Mouse (Mus musculus) hindbrain, embryonic 14.5 days (tissue): ENCODE data around the gene Lpp. TPM values are rescaled to one million over a fixed set of nuclear protein-coding genes. Genes with fewer than 3 reads are reported as not detected.

ENCODE experiments used
- ATAC-seq: fragments of 200-750 bp; cut with Nextera tagmentation; 2 replicates; pipeline ENCODE4 v1.8.0; 2017; ENCODE audit warnings: moderate number of reproducible peaks, mild to moderate bottlenecking, moderate TSS enrichment, moderate library complexity; ENCODE audit not compliant: low FRiP score
- DNase-seq: peaks from one replicate; pipeline ENCODE4 v3.0.0-alpha.2; 2015; ENCODE audit warnings: low spot score
- H3K27ac ChIP-seq: fragments of 300-500 bp; sonication (generic); 2 replicates; pipeline ENCODE4 v1.5.1; 2014; ENCODE audit warnings: mild to moderate bottlenecking, moderate library complexity
- H3K27me3 ChIP-seq: fragments of 300-500 bp; sonication (generic); 2 replicates; pipeline ENCODE4 v1.6.1; 2014; ENCODE audit warnings: mild to moderate bottlenecking, low read length, mixed read lengths; ENCODE audit not compliant: control insufficient read depth, insufficient read depth
- H3K36me3 ChIP-seq: fragments of 300-500 bp; sonication (generic); replicated peaks from 2 replicates; pipeline ENCODE4 v1.6.1; 2014; ENCODE audit not compliant: control insufficient read depth, insufficient read depth
- H3K4me1 ChIP-seq: fragments of 300-500 bp; sonication (generic); replicated peaks from 2 replicates; pipeline ENCODE4 v1.6.1; 2014; ENCODE audit warnings: antibody characterized with exemption, low read length, mixed read lengths; ENCODE audit not compliant: control insufficient read depth, insufficient read depth
- H3K4me2 ChIP-seq: fragments of 300-500 bp; sonication (generic); replicated peaks from 2 replicates; pipeline ENCODE4 v1.6.1; 2014; ENCODE audit warnings: mild to moderate bottlenecking, moderate library complexity
- H3K4me3 ChIP-seq: fragments of 300-500 bp; sonication (generic); replicated peaks from 2 replicates; pipeline ENCODE4 v1.5.1; 2014; ENCODE audit warnings: mild to moderate bottlenecking, low read length
- H3K9ac ChIP-seq: fragments of 300-500 bp; sonication (generic); 2 replicates; pipeline ENCODE4 v1.6.1; 2014
- H3K9me3 ChIP-seq: fragments of 300-500 bp; sonication (generic); 2 replicates; pipeline ENCODE4 v1.6.1; 2016; ENCODE audit warnings: low read length; ENCODE audit not compliant: control insufficient read depth
- WGBS: fragments of 180-500 bp; shearing (Covaris S2); extraction: QIAGEN DNeasy Blood & Tissue Kit; methylation state at CpG from one replicate; pipeline ENCODE4 v1.1.7; 2014; 5-methylcytosine and 5-hydroxymethylcytosine counted together
- polyA plus RNA-seq: library from polyadenylated mRNA; unstranded; fragments of >200 nt; fragmentation: Nextera tagmentation; extraction: Ambion mirVana; gene quantifications from 2 replicates; pipeline ENCODE4 v1.2.1, GENCODE M21; 2014

Lpp gene
- polyA plus RNA-seq, 1 experiment from 2014 or later, result 13.0 TPM

- H3K27ac ChIP-seq, result no peak overlapping the region
- no peak overlapping the region for H3K9ac ChIP-seq
- no peaks in the 10 kb centered on the region for H3K9me3 ChIP-seq
- 90% methylated on average over 1 of the region's 1 CpGs for WGBS
- no peaks in the 10 kb centered on the region for H3K27me3 ChIP-seq
- H3K4me1 ChIP-seq, result 0 out of 2 replicates have a peak, but pooled peaks cover 7% of the 10 kb centered on the region
- no peak for ATAC-seq
- H3K36me3 ChIP-seq, result no peaks in the 10 kb centered on the region
- no peak for DNase-seq
- no peak overlapping the region for H3K4me2 ChIP-seq
- H3K4me3 ChIP-seq, result no peak overlapping the region
These were observed 553.0 kb downstream of the Lpp start for GRCm38 (mm10) chr16:24946356-24946755.

- 100% methylated on average over 1 of the region's 1 CpGs for WGBS
- no peaks in the 10 kb centered on the region for H3K27me3 ChIP-seq
- H3K4me2 ChIP-seq, result no peak overlapping the region
- H3K9me3 ChIP-seq, result no peaks in the 10 kb centered on the region
- H3K4me3 ChIP-seq, result no peak overlapping the region
- H3K9ac ChIP-seq, result no peak overlapping the region
- H3K4me1 ChIP-seq, result 0 out of 2 replicates have a peak, but pooled peaks cover 4% of the 10 kb centered on the region
- no peak overlapping the region for H3K27ac ChIP-seq
- no peak for DNase-seq
- H3K36me3 ChIP-seq, result no peaks in the 10 kb centered on the region
- ATAC-seq, result no peak
These were observed 554.2 kb downstream of the Lpp start for GRCm38 (mm10) chr16:24947485-24947884.

GRCm38 (mm10) chr16:24948091-24948690 lies 554.9 kb downstream of the Lpp start:
- 0 out of 2 replicates have a peak, but pooled peaks cover 4% of the 10 kb centered on the region for H3K4me1 ChIP-seq
- WGBS, result 74% methylated on average over 3 of the region's 3 CpGs
- ATAC-seq (no peak), DNase-seq (no peak)
- no peaks in the 10 kb centered on the region for H3K27me3 ChIP-seq
- H3K4me3 ChIP-seq, result no peak overlapping the region
- no peaks in the 10 kb centered on the region for H3K9me3 ChIP-seq
- no peak overlapping the region for H3K9ac ChIP-seq
- no peak overlapping the region for H3K4me2 ChIP-seq
- H3K36me3 ChIP-seq, result no peaks in the 10 kb centered on the region
- H3K27ac ChIP-seq, result no peak overlapping the region

- Histone ChIP-seq H3K9me3 (no peaks in the 10 kb centered on the region), H3K9ac (no peak overlapping the region), H3K36me3 (no peaks in the 10 kb centered on the region), H3K4me2 (no peak overlapping the region), H3K27me3 (no peaks in the 10 kb centered on the region), H3K4me1 (no peaks in the 10 kb centered on the region), H3K4me3 (no peak overlapping the region), H3K27ac (no peak overlapping the region)
- 86% methylated on average over 3 of the region's 3 CpGs for WGBS
- no peak for DNase-seq
- ATAC-seq, result no peak
These were observed 556.0 kb downstream of the Lpp start for GRCm38 (mm10) chr16:24949265-24949664.

GRCm38 (mm10) chr16:24950112-24950743 lies 556.9 kb downstream of the Lpp start:
- ATAC-seq (no peak), DNase-seq (no peak)
- H3K27ac ChIP-seq, result no peak overlapping the region
- H3K27me3 ChIP-seq, result no peaks in the 10 kb centered on the region
- no peaks in the 10 kb centered on the region for H3K36me3 ChIP-seq
- no peaks in the 10 kb centered on the region for H3K9me3 ChIP-seq
- WGBS, result 49% methylated on average over 6 of the region's 6 CpGs
- H3K4me3 ChIP-seq, result no peak overlapping the region
- no peak overlapping the region for H3K9ac ChIP-seq
- H3K4me2 ChIP-seq, result no peak overlapping the region
- no peaks in the 10 kb centered on the region for H3K4me1 ChIP-seq

GRCm38 (mm10) chr16:24951909-24952308 lies 558.6 kb downstream of the Lpp start:
- no peaks in the 10 kb centered on the region for H3K36me3 ChIP-seq
- no peak overlapping the region for H3K4me2 ChIP-seq
- 63% methylated on average over 5 of the region's 5 CpGs for WGBS
- no peaks in the 10 kb centered on the region for H3K4me1 ChIP-seq
- 0 out of 2 replicates have a peak, but pooled peaks cover 5% of the 10 kb centered on the region for H3K9me3 ChIP-seq
- no peak overlapping the region for H3K4me3 ChIP-seq
- no peak for DNase-seq
- H3K9ac ChIP-seq, result no peak overlapping the region
- no peaks in the 10 kb centered on the region for H3K27me3 ChIP-seq
- ATAC-seq, result no peak
- H3K27ac ChIP-seq, result no peak overlapping the region

- Histone ChIP-seq H3K27ac (no peak overlapping the region), H3K27me3 (no peaks in the 10 kb centered on the region), H3K9ac (no peak overlapping the region), H3K9me3 (0 out of 2 replicates have a peak, but pooled peaks cover 5% of the 10 kb centered on the region), H3K36me3 (no peaks in the 10 kb centered on the region), H3K4me3 (no peak overlapping the region), H3K4me1 (no peaks in the 10 kb centered on the region), H3K4me2 (no peak overlapping the region)
- ATAC-seq (no peak), DNase-seq (no peak)
- WGBS, result 74% methylated on average over 7 of the region's 7 CpGs
These were observed 561.7 kb downstream of the Lpp start for GRCm38 (mm10) chr16:24955054-24955453.

GRCm38 (mm10) chr16:24958661-24959060 lies 565.4 kb downstream of the Lpp start:
- WGBS, result 100% methylated on average over 1 of the region's 1 CpGs
- ATAC-seq (no peak), DNase-seq (no peak)
- H3K9me3 ChIP-seq, result 0 out of 2 replicates have a peak, but pooled peaks cover 5% of the 10 kb centered on the region
- H3K4me1 ChIP-seq, result no peaks in the 10 kb centered on the region
- no peak overlapping the region for H3K4me3 ChIP-seq
- H3K27me3 ChIP-seq, result no peaks in the 10 kb centered on the region
- no peak overlapping the region for H3K27ac ChIP-seq
- H3K9ac ChIP-seq, result no peak overlapping the region
- no peaks in the 10 kb centered on the region for H3K36me3 ChIP-seq
- H3K4me2 ChIP-seq, result no peak overlapping the region

GRCm38 (mm10) chr16:24960901-24961806 lies 567.8 kb downstream of the Lpp start:
- Histone ChIP-seq H3K9ac (no peak overlapping the region), H3K27ac (no peak overlapping the region), H3K4me3 (no peak overlapping the region), H3K9me3 (0 out of 2 replicates have a peak, but pooled peaks cover 5% of the 10 kb centered on the region), H3K4me2 (no peak overlapping the region), H3K36me3 (no peaks in the 10 kb centered on the region), H3K4me1 (no peaks in the 10 kb centered on the region), H3K27me3 (no peaks in the 10 kb centered on the region)
- ATAC-seq (no peak), DNase-seq (no peak)
- 84% methylated on average over 10 of the region's 10 CpGs for WGBS
